Mouse (Mus musculus) limb, embryonic 11.5 days (tissue): ENCODE data around the gene Plxdc1. TPM values are rescaled to one million over a fixed set of nuclear protein-coding genes. Genes with fewer than 3 reads are reported as not detected.

Source experiments
- ATAC-seq: fragments of 200-750 bp; cut with Nextera tagmentation; 2 replicates; pipeline ENCODE4 v1.8.0; 2017; ENCODE audit warnings: low read depth; ENCODE audit not compliant: insufficient number of reproducible peaks, low FRiP score, low TSS enrichment
- DNase-seq: peaks from one replicate; pipeline ENCODE4 v3.0.0-alpha.2; 2015; ENCODE audit warnings: low spot score
- H3K27ac ChIP-seq: fragments of 300-500 bp; sonication (generic); replicated peaks from 2 replicates; pipeline ENCODE4 v1.5.1; 2014; ENCODE audit warnings: low read depth, mild to moderate bottlenecking, low read length
- H3K27me3 ChIP-seq: fragments of 300-500 bp; sonication (generic); 2 replicates; pipeline ENCODE4 v1.6.1; 2014; ENCODE audit warnings: mild to moderate bottlenecking, low read length, mixed read lengths; ENCODE audit not compliant: control insufficient read depth, insufficient read depth
- H3K36me3 ChIP-seq: fragments of 300-500 bp; sonication (generic); 2 replicates; pipeline ENCODE4 v1.6.1; 2014; ENCODE audit warnings: mild to moderate bottlenecking, low read length, moderate library complexity, mixed read lengths; ENCODE audit not compliant: control insufficient read depth, insufficient read depth
- H3K4me1 ChIP-seq: fragments of 300-500 bp; sonication (generic); 2 replicates; pipeline ENCODE4 v1.6.1; 2014; ENCODE audit warnings: low read length, mixed read lengths; ENCODE audit not compliant: control insufficient read depth, insufficient read depth
- H3K4me2 ChIP-seq: fragments of 300-500 bp; sonication (generic); 2 replicates; pipeline ENCODE4 v1.6.1; 2014; ENCODE audit warnings: low read depth, mild to moderate bottlenecking, moderate library complexity; ENCODE audit not compliant: severe bottlenecking
- H3K4me3 ChIP-seq: fragments of 300-500 bp; sonication (generic); 2 replicates; pipeline ENCODE4 v1.5.1; 2014; ENCODE audit warnings: low read depth, low read length
- H3K9ac ChIP-seq: fragments of 300-500 bp; sonication (generic); 2 replicates; pipeline ENCODE4 v1.6.1; 2014; ENCODE audit warnings: mild to moderate bottlenecking, low read length
- H3K9me3 ChIP-seq: fragments of 300-500 bp; sonication (generic); 2 replicates; pipeline ENCODE4 v1.6.1; 2016; ENCODE audit warnings: low read length; ENCODE audit not compliant: control insufficient read depth
- WGBS: fragments of 180-500 bp; shearing (Covaris S2); extraction: QIAGEN DNeasy Blood & Tissue Kit; methylation state at CpG from one replicate; pipeline ENCODE4 v1.1.7; 2014; 5-methylcytosine and 5-hydroxymethylcytosine counted together
- polyA plus RNA-seq: library from polyadenylated mRNA; unstranded; fragments of >200 nt; fragmentation: Nextera tagmentation; extraction: Ambion mirVana; gene quantifications from 2 replicates; pipeline ENCODE4 v1.2.1, GENCODE M21; 2014

The Plxdc1 gene
- polyA plus RNA-seq, 1 experiment from 2014 or later: 0.15 TPM

- no peaks in the 10 kb centered on the region for H3K9me3 ChIP-seq
- ATAC-seq (no peak), DNase-seq (no peak)
- no peak overlapping the region for H3K27ac ChIP-seq
- H3K4me3 ChIP-seq: no peak overlapping the region
- H3K36me3 ChIP-seq: no peaks in the 10 kb centered on the region
- no peak overlapping the region for H3K9ac ChIP-seq
- peaks cover 5% of the 10 kb centered on the region for H3K27me3 ChIP-seq
- WGBS: 53% methylated on average over 10 of the region's 10 CpGs
- H3K4me2 ChIP-seq: no peak overlapping the region
- H3K4me1 ChIP-seq: peaks cover 14% of the 10 kb centered on the region
These were observed 6.3 kb downstream of the Plxdc1 start for GRCm38 (mm10) chr11:97979824-97980495.

DNA sequence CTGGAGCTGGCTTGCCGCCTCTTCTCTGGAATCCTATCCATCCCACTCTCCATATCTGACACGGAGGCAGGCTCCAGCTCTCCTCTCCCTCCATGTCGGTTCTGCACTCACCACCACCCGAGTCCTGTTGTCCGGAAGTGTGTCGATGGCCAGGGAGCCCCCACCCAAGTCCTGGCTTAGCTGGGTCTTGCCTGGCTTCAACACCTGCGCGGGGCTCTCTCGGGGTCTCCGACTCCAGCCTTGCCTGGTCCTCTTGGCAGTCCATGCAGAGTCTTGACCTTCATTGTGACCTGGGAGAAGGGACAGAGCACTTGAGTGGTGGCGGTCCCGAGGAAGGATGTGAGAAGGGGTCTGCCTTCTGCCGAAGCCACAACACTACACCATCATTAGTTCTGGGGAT lies 7.9 kb downstream of the Plxdc1 start:
- H3K4me3 ChIP-seq: no peak overlapping the region
- no peak for ATAC-seq
- peaks cover 14% of the 10 kb centered on the region for H3K4me1 ChIP-seq
- no peak overlapping the region for H3K4me2 ChIP-seq
- H3K27me3 ChIP-seq: no peaks in the 10 kb centered on the region
- H3K27ac ChIP-seq: no peak overlapping the region
- no peaks in the 10 kb centered on the region for H3K36me3 ChIP-seq
- H3K9ac ChIP-seq: no peak overlapping the region
- DNase-seq: no peak
- 87% methylated on average over 13 of the region's 13 CpGs for WGBS
- no peaks in the 10 kb centered on the region for H3K9me3 ChIP-seq

DNA sequence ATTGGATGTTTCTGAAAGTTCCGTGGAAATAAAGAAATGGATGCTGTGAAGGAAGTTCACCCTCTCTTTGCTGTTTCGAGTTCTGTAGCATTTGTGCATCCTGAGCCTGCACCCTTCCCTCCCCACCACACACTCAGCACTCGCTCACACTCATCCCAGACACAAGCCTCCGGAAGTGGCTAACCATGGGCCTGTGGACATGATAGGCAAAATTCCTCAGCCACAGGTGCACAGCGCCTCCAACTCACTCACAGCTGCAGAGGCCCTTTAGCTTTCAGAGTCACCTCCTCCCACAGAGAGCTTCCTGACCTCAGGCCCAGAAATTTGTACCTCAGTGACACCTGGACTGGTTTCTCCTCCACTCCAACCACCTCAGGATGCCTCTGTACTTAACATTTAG lies 8.4 kb downstream of the Plxdc1 start:
- 76% methylated on average over 5 of the region's 5 CpGs for WGBS

DNA sequence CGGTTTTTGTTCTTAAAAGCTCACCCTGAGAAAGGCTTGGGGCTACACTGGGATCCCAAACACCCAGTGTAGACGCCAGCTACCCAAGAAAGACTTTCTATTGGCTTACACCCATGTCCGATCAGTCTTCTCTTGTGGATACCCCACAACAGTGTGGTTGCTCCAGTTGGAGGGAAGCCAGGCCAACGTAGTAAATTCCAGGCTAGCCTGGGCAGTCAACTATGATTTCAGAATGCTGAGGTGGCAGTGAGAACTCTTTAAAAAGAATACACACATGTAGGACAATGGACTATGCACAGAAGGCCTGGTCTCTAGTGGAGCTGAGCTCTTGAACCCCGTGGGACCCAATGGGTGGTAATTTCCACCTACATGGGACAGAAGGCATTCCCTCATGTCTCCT lies 11.5 kb downstream of the Plxdc1 start:
- ATAC-seq (no peak), DNase-seq (no peak)
- Histone ChIP-seq H3K4me2 (no peak overlapping the region), H3K36me3 (no peaks in the 10 kb centered on the region), H3K27me3 (no peaks in the 10 kb centered on the region), H3K27ac (no peak overlapping the region), H3K9ac (no peak overlapping the region), H3K4me1 (no peaks in the 10 kb centered on the region), H3K4me3 (no peak overlapping the region), H3K9me3 (no peaks in the 10 kb centered on the region)
- 81% methylated on average over 5 of the region's 5 CpGs for WGBS

More for the DNA sequence above, 8.4 kb downstream of the Plxdc1 start:
- ATAC-seq: no peak
- Histone ChIP-seq H3K4me2 (no peak overlapping the region), H3K4me1 (peaks cover 14% of the 10 kb centered on the region), H3K36me3 (no peaks in the 10 kb centered on the region), H3K27ac (no peak overlapping the region), H3K27me3 (no peaks in the 10 kb centered on the region), H3K9me3 (no peaks in the 10 kb centered on the region), H3K9ac (no peak overlapping the region), H3K4me3 (no peak overlapping the region)
- DNase-seq: no peak

DNA sequence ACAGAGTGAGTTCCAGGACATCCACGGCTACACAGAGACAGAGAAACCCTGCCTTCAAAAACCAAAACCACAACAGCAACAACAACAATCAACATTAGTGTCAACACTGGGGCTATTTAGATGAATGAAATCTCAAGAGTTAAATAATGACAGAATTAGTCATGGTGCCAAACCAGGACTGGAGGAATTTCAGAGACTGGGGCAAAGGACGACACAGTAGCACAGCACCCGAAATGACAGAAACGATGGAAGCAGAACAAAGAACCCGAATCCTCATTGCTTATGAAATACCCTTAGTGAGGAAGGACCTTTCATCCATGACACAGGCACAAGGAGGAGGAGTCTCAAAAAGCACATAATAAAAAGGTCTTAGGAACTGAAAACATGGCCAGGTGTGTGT lies 12.1 kb downstream of the Plxdc1 start:
- H3K4me1 ChIP-seq: no peaks in the 10 kb centered on the region
- no peak overlapping the region for H3K27ac ChIP-seq
- H3K9ac ChIP-seq: no peak overlapping the region
- WGBS: 93% methylated on average over 5 of the region's 5 CpGs
- H3K9me3 ChIP-seq: no peaks in the 10 kb centered on the region
- H3K4me3 ChIP-seq: no peak overlapping the region
- DNase-seq (no peak), ATAC-seq (no peak)
- H3K4me2 ChIP-seq: no peak overlapping the region
- H3K27me3 ChIP-seq: no peaks in the 10 kb centered on the region
- no peaks in the 10 kb centered on the region for H3K36me3 ChIP-seq

DNA sequence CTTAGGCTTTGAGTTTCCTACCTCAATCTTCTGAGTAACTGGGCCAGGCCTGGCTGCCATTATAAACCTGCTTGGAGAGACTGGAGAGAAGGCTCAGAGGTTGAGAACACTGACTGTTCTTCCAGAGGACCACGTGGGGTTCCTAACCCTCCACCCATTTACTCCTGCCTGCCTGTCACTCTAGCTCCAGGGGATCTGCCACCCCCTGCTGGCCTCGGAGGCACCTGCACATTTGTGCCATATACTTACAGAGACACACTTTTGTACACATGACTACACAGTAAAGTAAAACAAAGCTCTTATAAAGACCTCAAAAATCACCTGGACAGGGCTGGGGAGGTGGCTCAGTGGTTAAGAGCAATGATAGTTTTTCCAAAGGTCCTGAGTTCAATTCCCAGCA lies 13.8 kb downstream of the Plxdc1 start:
- H3K27me3 ChIP-seq: no peaks in the 10 kb centered on the region
- H3K4me3 ChIP-seq: no peak overlapping the region
- no peak for ATAC-seq
- no peak for DNase-seq
- no peaks in the 10 kb centered on the region for H3K4me1 ChIP-seq
- no peak overlapping the region for H3K27ac ChIP-seq
- H3K4me2 ChIP-seq: no peak overlapping the region
- H3K36me3 ChIP-seq: no peaks in the 10 kb centered on the region
- no peaks in the 10 kb centered on the region for H3K9me3 ChIP-seq
- 70% methylated on average over 2 of the region's 2 CpGs for WGBS
- H3K9ac ChIP-seq: no peak overlapping the region

- ATAC-seq (no peak), DNase-seq (no peak)
- no peaks in the 10 kb centered on the region for H3K9me3 ChIP-seq
- no peaks in the 10 kb centered on the region for H3K27me3 ChIP-seq
- no peak overlapping the region for H3K9ac ChIP-seq
- H3K4me2 ChIP-seq: no peak overlapping the region
- WGBS: 41% methylated on average over 7 of the region's 7 CpGs
- H3K27ac ChIP-seq: no peak overlapping the region
- H3K4me3 ChIP-seq: no peak overlapping the region
- no peaks in the 10 kb centered on the region for H3K4me1 ChIP-seq
- H3K36me3 ChIP-seq: no peaks in the 10 kb centered on the region
These were observed 15.0 kb downstream of the Plxdc1 start for GRCm38 (mm10) chr11:97971232-97971631.

- Histone ChIP-seq H3K4me3 (no peak overlapping the region), H3K4me2 (no peak overlapping the region), H3K36me3 (no peaks in the 10 kb centered on the region), H3K9me3 (no peaks in the 10 kb centered on the region), H3K4me1 (no peaks in the 10 kb centered on the region), H3K27ac (no peak overlapping the region), H3K27me3 (no peaks in the 10 kb centered on the region), H3K9ac (no peak overlapping the region)
- WGBS: 86% methylated on average over 7 of the region's 7 CpGs
- ATAC-seq (no peak), DNase-seq (no peak)
These were observed 15.5 kb downstream of the Plxdc1 start for GRCm38 (mm10) chr11:97970771-97971170.

GRCm38 (mm10) chr11:97968385-97968784 lies 17.9 kb downstream of the Plxdc1 start:
- H3K9ac ChIP-seq: no peak overlapping the region
- no peak overlapping the region for H3K27ac ChIP-seq
- H3K4me3 ChIP-seq: no peak overlapping the region
- no peaks in the 10 kb centered on the region for H3K36me3 ChIP-seq
- no peaks in the 10 kb centered on the region for H3K27me3 ChIP-seq
- no peaks in the 10 kb centered on the region for H3K4me1 ChIP-seq
- no peaks in the 10 kb centered on the region for H3K9me3 ChIP-seq
- WGBS: 86% methylated on average over 5 of the region's 5 CpGs
- H3K4me2 ChIP-seq: no peak overlapping the region
- DNase-seq (no peak), ATAC-seq (no peak)
